Mouse (Mus musculus): ENCODE results near the gene Magi1. TPM values are rescaled to one million over a fixed set of nuclear protein-coding genes. Genes with fewer than 3 reads are reported as not detected.

Magi1 gene
- total RNA-seq, 2 experiments from 2014 or later: 38.9 to 40.6 TPM

DNA sequence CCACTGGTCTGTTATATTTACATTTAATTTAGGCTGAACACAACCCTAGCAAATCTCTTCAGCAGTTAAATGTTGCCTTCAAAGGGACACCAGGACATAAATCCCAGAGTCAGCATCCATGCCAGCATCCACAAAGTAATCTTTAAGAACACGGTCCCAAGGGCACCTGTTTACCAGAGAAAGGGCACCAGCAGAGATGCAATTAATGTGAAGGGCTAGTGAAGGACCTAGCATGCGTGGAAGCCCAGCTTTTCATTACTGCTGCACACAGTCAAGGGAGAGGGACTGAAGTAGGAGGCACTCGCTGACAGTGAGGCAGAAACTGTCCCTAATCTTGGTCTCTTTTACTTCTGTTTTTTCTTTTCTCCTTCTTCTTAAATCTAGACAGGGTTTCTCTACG lies 406.4 kb downstream of the Magi1 start:
- no peak for DNase-seq

- DNase-seq: no peak
These were observed 408.8 kb downstream of the Magi1 start for GRCm38 (mm10) chr6:93874936-93875335.

DNA sequence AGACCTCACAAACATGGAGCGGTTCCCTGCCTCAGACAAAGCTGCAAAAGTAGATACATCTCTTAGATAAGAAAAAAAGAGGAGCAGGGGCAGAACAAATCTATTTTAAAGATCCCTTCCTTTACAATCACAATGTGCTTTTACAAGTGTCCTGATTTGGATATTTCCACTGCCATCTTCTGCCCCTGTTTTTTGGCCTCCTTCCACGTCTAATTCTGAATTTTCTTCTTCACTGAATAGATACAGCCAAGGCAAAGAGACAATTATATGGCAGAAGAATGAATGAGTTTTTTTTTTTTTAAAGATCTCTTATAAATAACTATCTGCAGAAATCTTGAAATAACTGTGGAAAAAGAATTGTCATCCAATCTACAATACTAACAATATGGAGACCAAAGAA lies 409.3 kb downstream of the Magi1 start:
- DNase-seq: no peak

GRCm38 (mm10) chr6:93873536-93873935 lies 410.2 kb downstream of the Magi1 start:
- DNase-seq: no peak

GRCm38 (mm10) chr6:93871516-93871915 lies 412.2 kb downstream of the Magi1 start:
- DNase-seq: peak; percentile 17

DNA sequence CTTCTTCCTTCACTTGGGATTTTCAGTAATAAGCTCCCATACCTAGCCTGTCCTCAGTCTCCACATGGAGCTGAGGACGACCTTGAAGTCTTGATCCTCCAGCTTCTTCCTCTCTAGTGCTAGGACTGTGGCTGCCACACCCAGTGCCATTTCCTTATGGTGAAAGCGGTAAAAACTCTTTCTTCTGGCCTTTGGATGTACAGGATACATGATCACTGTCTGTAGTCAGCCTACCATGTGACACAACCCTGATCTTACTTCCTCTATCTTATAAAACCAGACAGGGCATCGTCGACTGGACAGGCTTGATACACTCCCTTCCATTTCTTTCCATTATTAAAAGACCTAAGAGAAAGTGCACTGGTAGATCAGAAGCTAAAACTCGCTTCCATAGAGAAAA lies 413.7 kb downstream of the Magi1 start:
- DNase-seq: no peak

GRCm38 (mm10) chr6:93862263-93862662 lies 421.5 kb downstream of the Magi1 start:
- no peak for DNase-seq

DNA sequence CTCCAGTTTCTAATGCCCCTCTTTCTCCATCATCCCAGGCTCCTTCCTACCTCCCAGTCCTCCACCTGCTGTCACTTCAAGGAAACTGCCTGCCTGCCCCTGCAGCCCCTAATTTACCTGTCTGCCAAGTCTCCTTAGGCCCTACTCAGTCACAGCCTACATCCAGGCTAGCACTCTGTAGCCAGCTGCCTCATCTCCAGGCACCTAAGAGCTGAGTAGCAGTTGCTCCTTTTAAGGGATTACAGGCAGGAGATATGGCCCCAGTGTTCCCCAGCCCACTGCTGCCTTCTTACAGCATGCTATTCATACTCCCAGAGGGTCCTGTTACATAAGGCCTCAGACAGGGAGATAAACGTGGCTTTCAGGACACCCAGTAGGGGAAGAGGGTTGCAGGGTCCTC lies 426.9 kb downstream of the Magi1 start:
- no peak for DNase-seq

DNA sequence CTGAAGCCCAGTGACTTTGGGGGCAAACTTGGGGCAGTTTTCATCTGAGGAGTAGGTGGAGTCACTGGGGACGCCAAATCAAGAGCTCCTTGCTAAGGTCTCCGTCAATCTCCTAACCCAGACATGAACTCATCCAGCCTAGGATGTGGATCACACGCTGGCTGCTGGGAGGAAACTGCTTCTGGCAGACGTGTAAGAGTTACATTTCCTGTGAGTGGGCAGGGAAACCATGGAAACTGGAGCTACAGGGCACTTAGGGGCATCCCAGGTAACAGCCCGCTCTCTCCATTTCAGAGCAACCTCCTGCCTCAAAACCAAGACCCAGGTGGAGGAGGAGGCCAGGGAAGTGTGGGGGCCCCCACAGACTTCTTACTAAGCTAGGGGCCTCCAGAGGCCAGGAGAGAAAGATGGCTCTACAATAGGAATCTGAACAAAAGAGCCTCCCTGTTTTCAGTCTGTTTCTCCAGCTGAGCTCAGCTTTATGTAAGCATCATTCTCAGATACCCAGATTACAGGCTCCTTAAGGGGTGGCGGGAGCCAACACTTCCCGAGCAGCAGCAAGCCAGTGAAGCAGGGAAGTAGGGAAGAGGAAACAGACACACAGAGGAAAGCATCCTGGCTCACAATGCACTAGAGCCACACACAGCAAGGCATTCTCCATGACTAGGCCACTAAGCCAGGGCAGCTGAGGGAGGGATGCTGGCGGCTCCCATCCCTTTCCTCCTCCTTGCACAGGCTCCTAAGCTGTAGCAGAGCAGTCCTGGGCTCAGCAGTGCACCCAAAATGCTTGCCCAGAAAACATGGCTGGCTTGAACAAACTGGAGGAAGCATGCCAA lies 427.7 kb downstream of the Magi1 start:
- peak; percentile 27 for DNase-seq

GRCm38 (mm10) chr6:93848942-93849790 lies 434.6 kb downstream of the Magi1 start:
- no peak for DNase-seq

- DNase-seq: no peak
These were observed 438.2 kb downstream of the Magi1 start for GRCm38 (mm10) chr6:93845498-93845897.

- DNase-seq: no peak
These were observed 438.6 kb downstream of the Magi1 start for GRCm38 (mm10) chr6:93845080-93845479.

DNA sequence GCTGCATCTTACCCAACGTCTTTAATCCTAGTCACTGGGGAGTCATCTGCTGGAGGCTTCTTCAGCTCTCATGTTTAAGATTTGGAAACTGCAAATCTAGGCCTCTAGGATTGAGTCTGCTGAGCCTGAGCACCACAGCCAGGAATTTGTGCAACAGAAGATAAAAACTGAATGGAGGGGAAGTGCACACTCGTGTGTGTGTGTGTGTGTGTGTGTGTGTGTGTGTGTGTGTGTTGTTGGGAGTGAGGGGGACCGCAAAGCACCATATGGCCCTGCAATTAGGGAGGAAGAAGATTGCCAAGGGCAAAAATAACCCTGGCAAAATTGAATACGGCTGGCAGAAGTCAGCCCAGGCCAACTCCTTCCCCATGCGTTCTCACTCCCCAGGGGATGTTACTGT lies 439.1 kb downstream of the Magi1 start:
- DNase-seq: peak; percentile 17

DNA sequence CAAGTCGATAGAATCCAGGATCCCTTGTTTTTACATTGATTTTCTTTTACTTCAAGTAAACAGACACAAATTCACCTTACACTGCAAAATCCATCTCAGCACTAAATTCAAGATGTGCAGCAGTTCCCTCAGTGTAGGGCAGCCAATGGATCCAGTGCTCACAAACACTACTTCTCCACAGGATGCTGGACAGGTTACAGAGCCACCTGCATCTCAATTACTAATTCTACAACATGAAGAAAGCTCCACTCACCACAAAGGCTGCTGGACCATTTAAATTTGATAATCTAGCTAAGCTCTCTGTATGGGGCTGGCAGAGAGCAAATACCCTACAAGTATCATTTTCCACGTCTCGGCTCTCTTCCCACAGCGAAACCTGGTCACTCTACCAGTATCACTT lies 445.3 kb downstream of the Magi1 start:
- DNase-seq: no peak

DNA sequence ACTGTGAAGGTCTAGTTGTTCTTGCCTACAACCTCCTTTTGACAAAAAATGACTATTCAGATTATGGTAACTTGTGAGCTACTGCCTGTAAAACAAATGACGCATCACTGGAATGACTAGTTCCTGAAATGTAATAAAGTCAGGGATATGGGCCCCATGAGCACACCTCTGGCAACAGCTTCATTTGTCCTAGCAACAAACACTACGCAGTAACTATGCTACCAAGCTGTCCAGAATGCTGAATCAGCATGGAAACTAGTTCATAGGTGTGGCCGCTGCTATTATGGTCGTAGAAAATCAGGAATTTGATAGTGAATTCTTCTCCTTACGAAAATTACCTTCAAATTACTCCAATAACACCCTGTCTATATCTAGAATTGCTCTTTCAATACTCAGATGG lies 447.1 kb downstream of the Magi1 start:
- no peak for DNase-seq

GRCm38 (mm10) chr6:93835211-93835610 lies 448.5 kb downstream of the Magi1 start:
- peak; percentile 18 for DNase-seq

GRCm38 (mm10) chr6:93828262-93828661 lies 455.5 kb downstream of the Magi1 start:
- DNase-seq: no peak

- no peak for DNase-seq
These were observed 456.8 kb downstream of the Magi1 start for GRCm38 (mm10) chr6:93826875-93827274.

DNA sequence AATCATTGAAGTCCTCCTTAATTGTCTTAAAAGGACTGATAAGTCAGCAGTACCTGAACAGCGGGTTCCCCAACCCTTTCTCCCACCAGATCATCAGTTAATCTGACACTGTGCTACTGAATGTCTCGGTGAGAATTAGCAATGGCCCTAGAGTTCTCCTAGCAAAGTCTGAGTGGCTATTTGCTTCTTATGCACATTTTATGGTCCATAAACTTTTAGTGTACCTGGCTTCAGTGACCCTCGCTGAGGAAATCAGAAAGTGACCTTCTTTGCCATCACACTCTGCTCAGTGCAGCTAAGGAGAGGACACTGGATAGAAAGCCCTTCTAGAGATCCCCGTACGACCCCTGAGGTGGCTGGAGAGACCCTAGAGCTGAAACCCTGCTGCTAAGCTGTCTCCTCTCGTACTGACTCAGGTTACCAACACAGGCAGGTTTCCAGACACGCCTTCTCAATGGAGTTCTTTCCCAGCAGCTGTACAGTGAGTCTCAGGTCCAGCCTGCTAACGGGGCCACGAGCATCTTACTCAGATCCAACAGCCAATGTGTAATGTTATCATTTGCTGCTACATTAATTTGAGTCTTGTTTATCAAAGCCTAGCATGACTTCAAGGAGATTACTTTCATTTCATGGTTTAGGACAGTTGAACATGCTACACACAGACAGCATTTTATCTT lies 461.4 kb downstream of the Magi1 start:
- no peak for DNase-seq

- DNase-seq: no peak
These were observed 462.2 kb downstream of the Magi1 start for GRCm38 (mm10) chr6:93821512-93821911.

- DNase-seq: peak; percentile 39
These were observed 463.8 kb downstream of the Magi1 start for GRCm38 (mm10) chr6:93819888-93820287.

DNA sequence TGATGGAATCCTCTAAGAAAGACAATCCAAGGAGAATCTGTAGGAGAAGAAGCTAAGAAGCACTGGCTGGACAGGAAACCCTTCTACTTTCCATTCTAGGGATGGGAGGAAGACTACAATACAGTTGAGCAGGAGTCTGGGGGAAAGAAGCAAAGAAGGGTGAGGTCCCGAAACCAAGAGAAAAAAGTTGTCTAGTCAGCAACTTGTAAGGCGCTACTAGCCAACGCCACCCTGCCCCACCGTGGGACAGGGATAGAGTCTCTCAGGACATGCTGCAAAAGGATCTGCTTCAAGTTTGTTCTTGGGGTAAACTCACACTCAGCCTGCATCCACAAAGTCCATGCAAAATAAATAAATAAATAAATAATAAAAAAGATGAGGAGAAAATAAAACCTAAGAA lies 464.4 kb downstream of the Magi1 start:
- DNase-seq: no peak

- no peak for DNase-seq
These were observed 465.2 kb downstream of the Magi1 start for GRCm38 (mm10) chr6:93818494-93818893.
